Mouse (Mus musculus): ENCODE measurements at regions not wholly inside any gene's neighbourhood (a gene's known extent, or its start where the extent isn't known, plus 50 kb on each side); places are given as distances from the start of the nearest gene placed in this dataset.
"Not testable (repeated sequence)": the region's sequence is repeated elsewhere in the genome, so short reads cannot be mapped to it uniquely, and the experiment has no call there.

DNA sequence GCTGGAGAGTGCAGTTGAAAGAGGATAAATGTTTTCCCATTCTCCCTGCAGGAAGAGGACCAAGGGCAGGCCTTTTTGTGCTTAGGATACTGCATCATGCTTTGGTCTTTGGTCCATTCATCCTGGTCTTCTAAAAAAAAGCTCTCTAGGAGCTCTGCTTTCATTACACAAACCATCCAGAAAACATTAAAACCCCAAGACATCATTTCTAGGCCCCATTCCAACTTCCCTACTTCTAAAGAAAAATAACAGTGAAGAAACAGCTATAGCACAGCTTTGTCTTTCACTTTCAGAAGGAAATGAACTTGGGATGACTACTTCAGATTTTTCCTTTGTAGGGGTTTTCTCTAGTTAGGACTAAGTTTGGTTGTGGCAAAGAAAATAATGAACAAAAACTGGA lies 185.1 kb upstream of the Tmc3 start:
- Histone ChIP-seq H3K36me3 (ENCODE audit: control insufficient read depth in 1 of 2, insufficient read depth in 2 of 2, low read length in 2 of 2) (no peaks in the 10 kb centered on the region), H3K4me1 (ENCODE audit: control insufficient read depth in 1 of 2, insufficient read depth in 2 of 2, low read length in 2 of 2) (no peaks in the 10 kb centered on the region), H3K4me3 (ENCODE audit: control insufficient read depth in 1 of 2, insufficient read depth in 1 of 2, low read depth in 2 of 2, low read length in 2 of 2) (no peak overlapping the region), H3K9ac (ENCODE audit: control insufficient read depth, low read depth, low read length, poor library complexity, severe bottlenecking) (no peak overlapping the region), H3K79me2 (ENCODE audit: control insufficient read depth, insufficient read depth, low read length, poor library complexity) (no peaks in the 10 kb centered on the region), H3K27ac (ENCODE audit: control insufficient read depth, low read depth, low read length) (no peak overlapping the region), H3K9me3 (replicated peaks; ENCODE audit: insufficient read depth, low read length) (no peaks in the 10 kb centered on the region), H3K27me3 (ENCODE audit: control insufficient read depth in 1 of 2, insufficient read depth in 2 of 2, low read length in 2 of 2) (no peaks in the 10 kb centered on the region)
- TF ChIP-seq CHD2 (IDR thresholded peaks at IDR 0.05; ENCODE audit: low read length) (no peak), POLR2AphosphoS2 (IDR thresholded peaks at IDR 0.05; ENCODE audit: low read length) (no peak), SIN3A (IDR thresholded peaks at IDR 0.05; ENCODE audit: low read length) (no peak), MAX (IDR thresholded peaks at IDR 0.05; ENCODE audit: low read length) (no peak), MYB (IDR thresholded peaks at IDR 0.05; ENCODE audit: low read depth, low read length) (no peak)
- DNase-seq (ENCODE audit: low read depth, low spot score): no peak

DNA sequence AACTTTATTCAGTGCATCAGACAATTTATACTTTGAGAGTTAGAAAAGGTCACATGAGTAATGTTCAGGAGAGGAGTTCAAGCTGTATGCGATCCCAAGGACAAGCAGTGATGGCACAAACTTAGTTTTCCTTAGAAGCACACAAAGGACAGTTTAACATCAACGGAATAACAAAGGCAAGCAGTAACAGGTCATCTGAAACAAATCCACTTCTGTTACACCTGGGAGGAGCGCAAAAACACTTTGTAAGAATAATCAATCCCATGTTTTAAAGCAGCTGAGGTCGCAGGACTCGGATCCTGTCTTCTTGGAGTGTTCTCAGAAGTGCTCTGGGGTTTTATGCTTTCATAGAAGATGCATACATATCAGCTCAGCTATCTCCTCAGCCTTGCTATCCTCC lies 183.7 kb upstream of the Tmc3 start:
- no peaks in the 10 kb centered on the region for H3K9me3 ChIP-seq (replicated peaks; ENCODE audit: insufficient read depth, low read length)
- no peaks in the 10 kb centered on the region for H3K79me2 ChIP-seq (ENCODE audit: control insufficient read depth, insufficient read depth, low read length, poor library complexity)
- H3K27ac ChIP-seq (ENCODE audit: control insufficient read depth, low read depth, low read length): no peak overlapping the region
- no peaks in the 10 kb centered on the region for H3K36me3 ChIP-seq (ENCODE audit: control insufficient read depth in 1 of 2, insufficient read depth in 2 of 2, low read length in 2 of 2)
- TF ChIP-seq MYC (IDR thresholded peaks at IDR 0.05; ENCODE audit: low read depth, low read length) (no peak), RAD21 (IDR thresholded peaks at IDR 0.05; ENCODE audit: low read depth, low read length) (no peak)
- no peaks in the 10 kb centered on the region for H3K4me1 ChIP-seq (ENCODE audit: control insufficient read depth in 1 of 2, insufficient read depth in 2 of 2, low read length in 2 of 2)
- no peak overlapping the region for H3K9ac ChIP-seq (ENCODE audit: control insufficient read depth, low read depth, low read length, poor library complexity, severe bottlenecking)
- no peak overlapping the region for H3K4me3 ChIP-seq (ENCODE audit: control insufficient read depth in 1 of 2, insufficient read depth in 1 of 2, low read depth in 2 of 2, low read length in 2 of 2)
- no peaks in the 10 kb centered on the region for H3K27me3 ChIP-seq (ENCODE audit: control insufficient read depth in 1 of 2, insufficient read depth in 2 of 2, low read length in 2 of 2)
- DNase-seq (ENCODE audit: low read depth, low spot score): no peak

DNA sequence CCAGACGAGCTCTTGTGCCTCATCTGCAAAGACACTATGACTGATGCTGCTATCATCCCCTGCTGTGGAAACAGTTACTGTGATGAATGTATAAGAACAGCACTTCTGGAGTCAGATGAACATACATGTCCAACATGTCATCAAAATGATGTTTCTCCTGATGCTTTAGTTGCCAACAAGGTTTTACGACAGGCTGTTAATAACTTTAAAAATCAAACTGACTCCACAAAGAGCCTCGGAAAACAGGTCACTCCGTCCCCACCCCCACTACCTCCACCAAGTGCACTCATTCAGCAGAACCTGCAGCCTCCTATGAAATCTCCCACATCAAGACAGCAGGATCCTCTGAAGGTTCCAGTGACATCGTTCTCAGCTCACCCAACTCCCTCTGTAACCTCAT lies 172.0 kb upstream of the Tmc3 start:
- H3K9me3 ChIP-seq (replicated peaks; ENCODE audit: insufficient read depth, low read length); H3K9ac ChIP-seq (ENCODE audit: control insufficient read depth, low read depth, low read length, poor library complexity, severe bottlenecking); H3K27ac ChIP-seq (ENCODE audit: control insufficient read depth, low read depth, low read length); H3K4me1 ChIP-seq (ENCODE audit: control insufficient read depth in 1 of 2, insufficient read depth in 2 of 2, low read length in 2 of 2); H3K4me3 ChIP-seq (ENCODE audit: control insufficient read depth in 1 of 2, insufficient read depth in 1 of 2, low read depth in 2 of 2, low read length in 2 of 2); H3K27me3 ChIP-seq (ENCODE audit: control insufficient read depth in 1 of 2, insufficient read depth in 2 of 2, low read length in 2 of 2); H3K36me3 ChIP-seq (ENCODE audit: control insufficient read depth in 1 of 2, insufficient read depth in 2 of 2, low read length in 2 of 2); DNase-seq (ENCODE audit: low read depth, low spot score); H3K79me2 ChIP-seq (ENCODE audit: control insufficient read depth, insufficient read depth, low read length, poor library complexity): not testable (repeated sequence)

DNA sequence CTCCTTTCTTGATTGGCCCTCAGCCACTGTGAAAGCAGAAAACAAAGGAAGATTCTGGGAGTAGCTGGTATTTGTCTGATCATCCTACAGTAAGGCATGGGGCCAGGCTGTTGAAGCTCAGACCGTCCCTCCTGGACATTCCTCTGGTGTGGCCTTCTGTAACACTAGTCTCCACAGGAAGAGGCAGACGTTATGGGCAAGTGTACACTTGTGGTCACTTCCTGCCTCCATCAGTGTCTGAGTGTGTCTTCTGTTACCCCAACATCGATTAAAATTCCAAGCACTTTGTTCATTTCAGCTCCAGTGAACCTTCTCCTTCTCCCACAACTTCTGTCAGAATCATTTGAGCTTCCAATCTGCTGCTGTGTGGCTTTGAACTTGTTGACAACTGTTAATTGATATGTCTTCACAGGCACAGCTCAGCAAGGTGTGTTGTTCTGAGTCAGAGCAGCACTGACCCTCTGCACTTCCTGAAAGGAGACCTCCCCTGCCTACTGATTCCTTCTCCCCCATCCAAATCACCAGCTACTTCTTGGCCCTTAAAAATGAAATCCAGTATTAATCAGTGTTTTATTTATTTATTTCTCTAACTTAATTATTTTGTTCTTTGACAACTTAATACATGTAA lies 154.7 kb upstream of the Tmc3 start:
- Histone ChIP-seq H3K27me3 (ENCODE audit: control insufficient read depth in 1 of 2, insufficient read depth in 2 of 2, low read length in 2 of 2) (no peaks in the 10 kb centered on the region), H3K9ac (ENCODE audit: control insufficient read depth, low read depth, low read length, poor library complexity, severe bottlenecking) (no peak overlapping the region), H3K4me3 (ENCODE audit: control insufficient read depth in 1 of 2, insufficient read depth in 1 of 2, low read depth in 2 of 2, low read length in 2 of 2) (no peak overlapping the region), H3K27ac (ENCODE audit: control insufficient read depth, low read depth, low read length) (no peak overlapping the region), H3K79me2 (ENCODE audit: control insufficient read depth, insufficient read depth, low read length, poor library complexity) (no peaks in the 10 kb centered on the region), H3K4me1 (ENCODE audit: control insufficient read depth in 1 of 2, insufficient read depth in 2 of 2, low read length in 2 of 2) (no peaks in the 10 kb centered on the region), H3K9me3 (replicated peaks; ENCODE audit: insufficient read depth, low read length) (no peaks in the 10 kb centered on the region), H3K36me3 (ENCODE audit: control insufficient read depth in 1 of 2, insufficient read depth in 2 of 2, low read length in 2 of 2) (no peaks in the 10 kb centered on the region)
- TF ChIP-seq ZC3H11A (IDR thresholded peaks at IDR 0.05; ENCODE audit: low read depth, low read length) (no peak), ELF1 (IDR thresholded peaks at IDR 0.05; ENCODE audit: low read depth, low read length) (no peak), GABPA (IDR thresholded peaks at IDR 0.05; ENCODE audit: low read depth, low read length) (no peak), EP300 (IDR thresholded peaks at IDR 0.05; ENCODE audit: low read depth in 1 of 2, low read length in 2 of 2) (no peak), TBP (IDR thresholded peaks at IDR 0.05; ENCODE audit: low read depth, low read length) (no peak), POLR2A (IDR thresholded peaks at IDR 0.05; ENCODE audit: control insufficient read depth in 1 of 2, insufficient read depth in 1 of 2, low read depth in 1 of 2, low read length in 2 of 2, poor library complexity in 1 of 2) (no peak), ZNF384 (IDR thresholded peaks at IDR 0.05; ENCODE audit: low read depth, low read length) (no peak), NELFE (IDR thresholded peaks at IDR 0.05; ENCODE audit: low read depth, low read length) (no peak), NRF1 (IDR thresholded peaks at IDR 0.05; ENCODE audit: insufficient read depth, low read depth, low read length, poor library complexity, severe bottlenecking) (no peak), RCOR1 (IDR thresholded peaks at IDR 0.05; ENCODE audit: low read depth, low read length) (no peak)
- DNase-seq (ENCODE audit: low read depth, low spot score): no peak
